Mouse (Mus musculus) G1E-ER4 (cell line): ENCODE measurements around the gene Lbx1. TPM values are rescaled to one million over a fixed set of nuclear protein-coding genes. Genes with fewer than 3 reads are reported as not detected.

ENCODE experiments used
- GATA1 ChIP-seq: IDR thresholded peaks from one replicate; pipeline ENCODE4 v1.8.0; 2012; ENCODE audit warnings: low read length, inconsistent platforms
- polyA plus RNA-seq: library from polyadenylated mRNA; stranded (reverse); fragments of >175 nt; gene quantifications from 2 replicates; pipeline ENCODE4 v1.2.3, GENCODE M21; 2012

The Lbx1 gene
- polyA plus RNA-seq, 1 experiment: not detected

DNA sequence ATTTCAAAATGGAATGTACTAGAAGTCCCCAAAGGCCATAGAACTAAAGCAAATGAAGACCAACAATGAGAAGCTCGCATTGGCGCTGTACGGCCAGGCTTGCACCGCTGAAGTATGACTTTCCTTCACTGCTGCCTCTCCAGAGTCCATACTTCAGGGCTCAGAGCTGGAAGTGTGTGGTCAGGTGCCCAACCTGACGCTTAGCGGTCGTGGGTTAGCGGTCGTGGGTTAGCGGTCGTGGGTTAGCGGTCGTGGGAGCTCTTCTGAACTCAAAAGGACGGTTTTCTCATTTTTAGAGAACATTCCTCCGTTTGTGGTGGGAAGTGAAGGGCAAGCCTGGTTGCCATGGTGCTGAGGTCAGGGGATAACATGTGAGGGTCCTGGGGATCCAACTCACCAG is 28.5 kb downstream of the Lbx1 start:
- no peak for TF ChIP-seq GATA1

DNA sequence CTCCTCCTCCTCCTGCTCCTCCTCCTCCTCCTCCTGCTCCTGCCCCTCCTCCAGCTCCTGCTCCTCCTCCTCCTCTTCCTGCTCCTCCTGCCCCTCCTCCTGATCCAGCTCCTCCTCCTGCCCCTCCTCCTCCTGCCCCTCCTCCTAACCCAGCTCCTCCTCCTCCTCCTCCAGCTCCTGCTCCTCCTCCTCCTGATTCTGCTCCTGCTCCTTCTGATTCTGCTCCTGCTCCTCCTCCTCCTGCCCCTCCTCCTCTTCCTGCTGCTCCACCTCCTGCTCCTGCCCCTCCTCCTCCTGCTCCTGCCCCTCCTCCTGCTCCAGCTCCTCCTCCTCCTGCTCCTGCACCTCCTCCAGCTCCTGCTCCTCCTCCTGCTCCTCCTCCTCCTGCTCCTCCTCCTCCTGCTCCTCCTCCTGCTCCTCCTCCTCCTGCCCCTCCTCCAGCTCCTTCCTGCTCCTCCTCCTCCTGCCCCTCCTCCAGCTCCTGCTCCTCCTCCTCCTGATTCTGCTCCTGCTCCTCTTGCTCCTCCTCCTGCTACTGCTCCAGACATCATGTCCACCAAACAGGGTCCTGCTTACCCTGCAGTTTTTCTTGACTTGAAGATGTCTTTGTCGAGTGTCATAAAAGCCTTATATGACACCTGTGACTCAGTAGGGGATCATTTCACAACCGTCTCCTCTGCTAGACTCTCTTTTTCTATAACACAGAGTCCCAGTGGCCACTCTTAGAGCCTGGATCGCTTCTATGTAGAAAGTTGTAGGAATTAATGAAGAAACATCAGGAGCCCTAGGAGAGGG is 30.1 kb downstream of the Lbx1 start:
- no peak for TF ChIP-seq GATA1

DNA sequence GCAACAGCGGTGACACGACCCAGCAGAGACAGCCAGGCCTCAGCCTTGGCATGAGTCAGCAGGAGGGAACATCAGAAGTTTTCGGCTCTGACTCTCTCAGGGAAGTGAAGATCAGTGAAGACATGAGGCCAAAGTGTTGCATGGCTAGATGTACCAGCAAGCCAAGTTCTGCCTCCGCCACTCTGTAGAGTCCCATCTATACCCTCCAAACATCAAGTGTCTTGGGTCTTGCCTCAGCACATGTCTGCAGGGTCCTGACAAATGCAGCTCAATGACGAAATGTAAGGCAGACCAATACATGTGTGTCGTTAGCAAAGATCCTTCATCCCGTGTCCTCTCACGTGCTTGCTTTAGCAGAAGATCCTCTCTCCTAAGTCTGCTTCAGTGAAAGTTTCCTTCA is 38.6 kb downstream of the Lbx1 start:
- TF ChIP-seq GATA1: no peak

DNA sequence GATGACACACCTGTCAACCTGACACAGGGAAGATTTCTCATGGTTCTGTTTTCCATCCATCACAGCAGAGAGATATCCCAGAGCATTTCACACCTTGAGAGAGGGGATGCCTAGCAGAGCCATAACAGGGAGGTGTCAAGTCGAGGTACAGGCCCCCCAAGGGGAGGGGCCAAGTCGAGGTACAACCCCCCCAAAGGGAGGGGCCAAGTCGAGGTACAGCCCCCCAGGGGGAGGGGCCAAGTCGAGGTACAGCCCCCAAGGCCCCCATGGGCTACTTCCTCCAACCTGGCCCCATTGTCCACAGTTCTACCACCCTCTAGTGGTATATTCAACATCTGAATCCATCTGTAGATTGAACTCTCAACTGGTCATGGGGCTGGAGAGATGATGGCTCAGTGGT is 41.0 kb downstream of the Lbx1 start:
- no peak for TF ChIP-seq GATA1

Other genes starting within 250 kb of the Lbx1 start
- 0.03 and 0.04 TPM in 2 replicates for gene Sema4g, start 246.7 kb downstream of the Lbx1 start, polyA plus RNA-seq
- 16.5 and 20.8 TPM in 2 replicates for gene Twnk, start 230.1 kb downstream of the Lbx1 start, polyA plus RNA-seq
- 92.8 and 106 TPM in 2 replicates for gene Mrpl43, start 229.4 kb downstream of the Lbx1 start, polyA plus RNA-seq
- gene Lzts2, start 221.4 kb downstream of the Lbx1 start, polyA plus RNA-seq: 26.6 and 39.2 TPM in 2 replicates
- not detected in 2 replicates for gene Pdzd7, start 190.1 kb downstream of the Lbx1 start, polyA plus RNA-seq
- gene Sfxn3, start 188.3 kb downstream of the Lbx1 start, polyA plus RNA-seq: 2.9 and 4.9 TPM in 2 replicates
- 0.22 and 0.25 TPM in 2 replicates for gene Kazald1, start 160.6 kb downstream of the Lbx1 start, polyA plus RNA-seq
- not detected in 2 replicates for gene Tlx1, start 85.1 kb downstream of the Lbx1 start, polyA plus RNA-seq
- 5.9 and 7.5 TPM in 2 replicates for gene Btrc, start 127.9 kb upstream of the Lbx1 start, polyA plus RNA-seq